Mouse (Mus musculus) myocyte (in vitro differentiated cells): ENCODE results near the gene Eftud2. TPM values are rescaled to one million over a fixed set of nuclear protein-coding genes. Genes with fewer than 3 reads are reported as not detected.

Source experiments
- H3K27me3 ChIP-seq: one replicate; pipeline ENCODE4 v1.6.1; 2011; ENCODE audit not compliant: control insufficient read depth, insufficient read depth, insufficient read length
- H3K36me3 ChIP-seq: one replicate; pipeline ENCODE4 v1.6.1; 2011; ENCODE audit not compliant: control insufficient read depth, insufficient read depth
- H3K4me2 ChIP-seq: one replicate; pipeline ENCODE4 v1.6.1; 2011; ENCODE audit warnings: low read depth, control low read depth
- H3K4me3 ChIP-seq: one replicate; pipeline ENCODE4 v1.5.1; 2011; ENCODE audit warnings: mild to moderate bottlenecking, control low read depth, moderate library complexity
- H3K79me2 ChIP-seq: one replicate; pipeline ENCODE4 v1.6.1; 2011; ENCODE audit not compliant: control insufficient read depth, insufficient read depth
- H3ac ChIP-seq: one replicate; pipeline ENCODE4 v1.6.1; 2011; ENCODE audit not compliant: control insufficient read depth, insufficient read length
- CEBPB ChIP-seq: IDR thresholded peaks from 2 replicates; pipeline ENCODE4 v1.6.1; 2011; ENCODE audit warnings: mild to moderate bottlenecking, moderate library complexity; ENCODE audit not compliant: poor library complexity, insufficient read depth, severe bottlenecking
- E2F4 ChIP-seq: IDR thresholded peaks from one replicate; pipeline ENCODE4 v1.6.1; 2011; ENCODE audit warnings: mild to moderate bottlenecking, control low read depth, moderate library complexity; ENCODE audit not compliant: insufficient read depth
- MAX ChIP-seq: IDR thresholded peaks from one replicate; pipeline ENCODE4 v1.6.1; 2011; ENCODE audit warnings: low read depth, mild to moderate bottlenecking, control low read depth
- MYOD1 ChIP-seq, 3 experiments: IDR thresholded peaks; one replicate each; pipeline ENCODE4 v1.6.1; 2011; ENCODE audit warnings: control low read depth in 2 of 3, low read depth in 2 of 3, mild to moderate bottlenecking in 2 of 3, moderate library complexity in 1 of 3; ENCODE audit not compliant: insufficient read length in 2 of 3, control insufficient read depth in 1 of 3
- MYOG ChIP-seq, 3 experiments: IDR thresholded peaks; one replicate each; pipeline ENCODE4 v1.6.1; 2011; ENCODE audit warnings: control low read depth in 2 of 3, low read depth in 2 of 3, mild to moderate bottlenecking in 2 of 3; ENCODE audit not compliant: insufficient read length in 2 of 3, control insufficient read depth in 1 of 3, insufficient read depth in 1 of 3
- POLR2A ChIP-seq: IDR thresholded peaks from one replicate; pipeline ENCODE4 v1.6.1; 2011; ENCODE audit warnings: low read depth, mild to moderate bottlenecking, control low read depth, moderate library complexity; ENCODE audit not compliant: insufficient read length
- POLR2AphosphoS2 ChIP-seq: IDR thresholded peaks from one replicate; pipeline ENCODE4 v1.6.1; 2011; ENCODE audit warnings: low read depth, control low read depth; ENCODE audit not compliant: insufficient read length
- REST ChIP-seq: IDR thresholded peaks from one replicate; pipeline ENCODE4 v1.6.1; 2011; ENCODE audit warnings: mild to moderate bottlenecking, control low read depth, moderate library complexity; ENCODE audit not compliant: insufficient read depth, insufficient read length
- SRF ChIP-seq: IDR thresholded peaks from one replicate; pipeline ENCODE4 v1.6.1; 2011; ENCODE audit warnings: low read depth; ENCODE audit not compliant: control insufficient read depth, insufficient read length
- TCF12 ChIP-seq: IDR thresholded peaks from one replicate; pipeline ENCODE4 v1.6.1; 2011; ENCODE audit warnings: mild to moderate bottlenecking, control low read depth; ENCODE audit not compliant: poor library complexity, insufficient read depth, severe bottlenecking
- TCF3 ChIP-seq: IDR thresholded peaks from one replicate; pipeline ENCODE4 v1.6.1; 2011; ENCODE audit warnings: low read depth, control low read depth; ENCODE audit not compliant: insufficient read length
- USF1 ChIP-seq: IDR thresholded peaks from one replicate; pipeline ENCODE4 v1.6.1; 2011; ENCODE audit warnings: low read depth, mild to moderate bottlenecking, control low read depth, moderate library complexity
- polyA plus RNA-seq: library from polyadenylated mRNA; unstranded; fragments of >200 nt; fragmentation: generic; extraction: Trizol; gene quantifications from one replicate; pipeline ENCODE4 v1.2.1, GENCODE M21; 2012; ENCODE audit warnings: missing spikeins

Eftud2 gene
- polyA plus RNA-seq, result 104 TPM

DNA sequence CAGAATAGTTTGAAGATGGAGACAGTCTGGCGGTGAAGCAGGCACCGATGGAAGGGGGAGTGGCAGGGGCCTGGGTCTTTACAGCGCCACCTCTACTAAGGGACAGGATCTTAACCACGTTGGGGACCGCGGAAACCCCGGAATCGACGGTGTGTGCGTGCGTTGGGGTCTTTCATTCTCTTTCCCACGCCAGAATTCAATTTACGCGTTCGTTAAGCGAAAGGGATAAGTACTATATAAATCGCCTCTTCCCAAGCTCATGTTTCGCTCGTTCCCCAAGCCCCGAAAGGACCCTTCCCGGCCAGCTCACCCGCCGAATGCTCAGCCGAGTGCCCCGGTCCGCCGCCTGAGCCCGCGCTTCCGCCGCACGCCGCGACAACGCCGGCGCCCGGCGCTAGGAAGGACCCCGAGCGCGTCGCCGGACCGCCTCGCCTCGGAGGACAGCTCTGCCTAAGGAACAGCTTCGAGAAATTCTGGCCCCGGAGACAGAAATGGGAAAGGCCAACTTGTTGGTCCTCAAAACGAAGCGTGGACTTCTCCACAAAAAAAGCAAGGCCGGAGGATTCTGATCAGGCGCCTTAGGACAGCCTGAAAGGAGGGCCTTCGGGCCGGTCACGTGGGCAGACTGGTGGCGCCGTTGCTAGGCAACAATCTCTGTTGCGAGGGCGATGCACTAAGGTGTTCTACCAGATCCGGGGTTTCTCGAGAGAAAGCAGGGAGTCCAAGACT, at the start of gene Eftud2, which contains the start of gene Ccdc103:
Eftud2 (minus strand) TSS at position 401 of the 729 bp plus-strand sequence.
Ccdc103 (plus strand) TSS at position 620 of the 729 bp plus-strand sequence.
- Histone ChIP-seq H3K27me3 (no peaks in the 10 kb centered on the region), H3K4me3 (peak within 1 kb of the TSS; percentile 92), H3ac (peak within 1 kb of the TSS; percentile 34), H3K79me2 (peaks cover 33% of the 10 kb centered on the region), H3K36me3 (peaks cover 7% of the 10 kb centered on the region), H3K4me2 (peak within 1 kb of the TSS; percentile 96)
- no peak for TF ChIP-seq MYOG (IDR thresholded peaks at IDR 0.05; ENCODE audit: control insufficient read depth in 1 of 3, insufficient read depth in 1 of 3, insufficient read length in 2 of 3, low read depth in 2 of 3)
- TF ChIP-seq MAX, result peak; percentile 99
- peak; percentile 82 for TF ChIP-seq POLR2A
- TF ChIP-seq USF1, result peak; percentile 100
- TF ChIP-seq SRF, result peak; percentile 37
- TF ChIP-seq TCF12, result no peak
- peak; percentile 89 for TF ChIP-seq POLR2AphosphoS2
- TF ChIP-seq CEBPB, result no peak
- TF ChIP-seq E2F4, result peak; percentile 61

- H3ac ChIP-seq, result peak overlapping the region; percentile 6
- H3K36me3 ChIP-seq, result no peaks in the 10 kb centered on the region
- peak overlapping the region; percentile 68 for H3K4me3 ChIP-seq
- H3K27me3 ChIP-seq, result no peaks in the 10 kb centered on the region
- peak overlapping the region; percentile 73 for H3K4me2 ChIP-seq
- peaks cover 44% of the 10 kb centered on the region for H3K79me2 ChIP-seq
- TF ChIP-seq REST, result no peak
- no peak for TF ChIP-seq POLR2AphosphoS2
- TF ChIP-seq MYOD1 (IDR thresholded peaks at IDR 0.05; ENCODE audit: control insufficient read depth in 1 of 3, insufficient read length in 2 of 3, low read depth in 2 of 3), result no peak
Measured at GRCm38 (mm10) chr11:102925351-102925717, 44.5 kb upstream of the Eftud2 start.

GRCm38 (mm10) chr11:102924557-102925350, 44.0 kb upstream of the Eftud2 start, which contains the start of gene Kif18b:
Gene Kif18b (minus strand): TSS chr11:102925124.
- Histone ChIP-seq H3K79me2 (peaks cover 50% of the 10 kb centered on the region), H3K36me3 (no peaks in the 10 kb centered on the region), H3ac (peak within 1 kb of the TSS; percentile 6), H3K27me3 (no peaks in the 10 kb centered on the region), H3K4me3 (peak within 1 kb of the TSS; percentile 68), H3K4me2 (peak within 1 kb of the TSS; percentile 73)
- no peak for TF ChIP-seq MAX
- TF ChIP-seq POLR2AphosphoS2, result peak; percentile 47
- TF ChIP-seq CEBPB, result no peak
- no peak for TF ChIP-seq REST
- TF ChIP-seq E2F4, result peak; percentile 98
- peak; percentile 67 for TF ChIP-seq POLR2A

DNA sequence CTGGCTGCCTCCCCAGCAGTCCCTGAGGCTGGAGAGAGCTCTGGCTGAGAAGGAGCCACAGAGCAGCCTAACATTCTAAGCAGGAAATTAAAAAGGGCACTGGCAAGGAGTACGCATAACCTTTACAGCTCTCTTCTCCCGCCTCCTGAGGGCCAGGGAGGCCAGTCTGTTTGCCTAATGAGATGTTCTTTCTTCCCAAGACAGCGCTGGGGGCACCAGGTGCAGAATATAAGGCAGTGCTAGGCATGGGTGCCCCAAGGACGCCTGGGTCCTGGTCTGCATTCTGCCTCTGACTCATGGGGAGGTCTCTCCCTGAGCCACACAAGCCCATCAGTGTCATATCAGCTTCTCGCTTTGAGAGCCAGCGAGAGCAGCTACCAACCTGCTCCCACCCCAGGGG, 40.7 kb upstream of the Eftud2 start:
- Histone ChIP-seq H3K79me2 (peaks cover 83% of the 10 kb centered on the region), H3K27me3 (no peaks in the 10 kb centered on the region), H3ac (no peak overlapping the region), H3K4me3 (no peak overlapping the region), H3K4me2 (no peak overlapping the region), H3K36me3 (no peaks in the 10 kb centered on the region)
- no peak for TF ChIP-seq MYOG (IDR thresholded peaks at IDR 0.05; ENCODE audit: control insufficient read depth in 1 of 3, insufficient read depth in 1 of 3, insufficient read length in 2 of 3, low read depth in 2 of 3)
- TF ChIP-seq TCF12, result no peak
- TF ChIP-seq MAX, result no peak
- TF ChIP-seq CEBPB, result no peak
- TF ChIP-seq E2F4, result no peak
- TF ChIP-seq SRF, result no peak
- TF ChIP-seq MYOD1 (IDR thresholded peaks at IDR 0.05; ENCODE audit: control insufficient read depth in 1 of 3, insufficient read length in 2 of 3, low read depth in 2 of 3), result no peak
- no peak for TF ChIP-seq USF1
- no peak for TF ChIP-seq TCF3
- TF ChIP-seq POLR2A, result no peak
- no peak for TF ChIP-seq REST
- no peak for TF ChIP-seq POLR2AphosphoS2

- Histone ChIP-seq H3K4me2 (peak overlapping the region; percentile 71), H3K36me3 (no peaks in the 10 kb centered on the region), H3K4me3 (no peak overlapping the region), H3ac (no peak overlapping the region), H3K27me3 (no peaks in the 10 kb centered on the region), H3K79me2 (peaks cover 75% of the 10 kb centered on the region)
- TF ChIP-seq TCF12 (no peak), MAX (no peak), USF1 (no peak), CEBPB (no peak), MYOG (IDR thresholded peaks at IDR 0.05; ENCODE audit: control insufficient read depth in 1 of 3, insufficient read depth in 1 of 3, insufficient read length in 2 of 3, low read depth in 2 of 3) (no peak)
Measured at GRCm38 (mm10) chr11:102918077-102918476, 37.3 kb upstream of the Eftud2 start.
